Mouse (Mus musculus) spleen, adult 12 weeks (tissue): ENCODE data around the gene Fgf2.

ENCODE experiments used
- DNase-seq: peaks from one replicate; pipeline ENCODE4 v3.0.0; 2022; ENCODE audit warnings: low spot score

Fgf2 gene

DNA sequence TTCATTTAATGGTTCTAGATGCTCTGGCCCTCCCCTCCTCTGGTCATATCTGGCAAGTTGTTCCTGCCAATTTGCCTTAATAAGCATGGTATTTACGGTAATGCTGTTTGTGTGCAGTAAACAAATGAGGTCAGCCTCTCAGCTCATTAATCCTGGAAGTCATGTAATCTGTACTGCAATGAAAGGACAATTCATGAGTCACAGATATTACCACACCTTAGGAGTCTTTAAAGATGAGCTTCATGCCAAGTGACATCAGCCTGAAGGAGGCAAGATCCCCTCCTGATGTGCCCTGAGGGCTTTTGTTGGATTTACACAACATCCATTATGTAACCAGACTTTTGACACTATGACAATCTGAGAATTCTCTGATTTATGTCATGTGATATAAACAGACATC, 6.6 kb downstream of the Fgf2 start:
- no peak for DNase-seq

DNA sequence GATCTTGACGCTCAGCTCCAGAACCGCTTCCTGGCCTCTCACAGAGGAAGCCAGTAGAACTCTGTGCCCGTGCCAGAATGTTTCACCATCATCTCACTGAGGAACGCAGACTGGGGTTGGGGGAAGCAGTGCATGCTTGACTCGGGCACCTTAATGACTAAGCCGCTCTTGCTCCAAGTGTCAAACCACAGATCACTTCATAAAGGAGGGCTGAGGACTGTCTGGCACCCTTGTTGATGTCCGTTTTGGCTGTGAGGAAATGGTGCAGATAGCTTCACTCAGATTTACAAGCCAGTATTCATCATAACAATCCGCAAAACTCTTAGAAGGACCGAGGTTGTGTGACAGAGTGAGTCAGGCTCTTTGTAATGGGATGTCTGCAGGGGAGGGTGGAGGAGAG, 12.6 kb downstream of the Fgf2 start:
- no peak for DNase-seq

GRCm38 (mm10) chr3:37365144-37365543, 17.0 kb downstream of the Fgf2 start:
- DNase-seq = no peak

- DNase-seq = no peak
These were observed 17.8 kb downstream of the Fgf2 start for GRCm38 (mm10) chr3:37365976-37366375.

DNA sequence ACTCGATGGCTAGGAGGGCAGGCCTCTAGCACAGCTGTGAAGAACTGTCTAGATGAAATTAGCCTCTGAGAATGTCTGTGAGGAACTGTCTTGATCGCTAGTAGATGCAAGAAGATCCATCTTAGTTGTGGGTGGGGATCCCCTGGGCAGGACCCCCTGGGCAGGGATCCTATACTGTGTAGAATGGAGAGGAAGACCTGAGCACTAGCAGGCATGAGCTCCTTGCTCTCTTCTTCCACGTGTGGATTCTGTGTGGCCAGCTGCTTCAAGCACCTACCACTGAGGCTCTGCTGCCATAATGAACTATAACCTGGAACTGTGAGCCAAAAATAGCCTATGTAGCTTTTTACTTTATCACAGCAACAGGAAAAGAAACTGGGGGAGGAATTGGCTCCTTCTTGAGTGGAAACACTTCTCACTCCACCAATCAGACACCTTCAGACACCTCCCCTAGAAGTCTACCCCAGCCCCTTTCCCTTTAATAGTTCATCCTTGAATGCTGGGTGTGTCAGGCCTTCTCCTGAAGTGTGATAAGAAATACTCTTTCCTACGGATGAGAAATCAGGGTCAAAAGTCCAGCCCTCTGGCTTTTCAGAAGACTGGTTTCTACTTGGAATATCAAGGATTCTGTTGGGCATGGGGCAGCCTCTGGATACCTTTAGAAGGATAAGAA, 18.4 kb downstream of the Fgf2 start:
- DNase-seq = no peak

DNA sequence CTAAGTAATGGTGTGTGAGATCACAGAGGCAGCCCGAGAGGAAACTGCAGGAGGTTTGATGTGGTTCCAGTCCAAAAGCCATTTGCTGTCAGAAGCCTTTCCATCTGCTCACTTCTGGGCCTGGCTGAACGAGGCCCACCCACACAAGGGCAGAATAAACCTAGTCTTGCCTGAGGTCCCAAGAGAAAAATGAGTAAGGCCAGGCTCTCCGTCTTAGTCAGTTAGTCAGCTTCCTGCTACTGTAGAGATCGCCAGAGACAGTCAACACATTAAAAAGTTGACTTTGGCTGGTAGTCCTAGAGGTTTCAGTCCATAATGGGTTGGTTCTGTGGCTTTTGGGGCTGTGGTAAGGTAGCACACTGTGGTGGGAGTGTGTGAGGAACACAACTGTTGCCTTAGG, 22.3 kb downstream of the Fgf2 start:
- DNase-seq = no peak

DNA sequence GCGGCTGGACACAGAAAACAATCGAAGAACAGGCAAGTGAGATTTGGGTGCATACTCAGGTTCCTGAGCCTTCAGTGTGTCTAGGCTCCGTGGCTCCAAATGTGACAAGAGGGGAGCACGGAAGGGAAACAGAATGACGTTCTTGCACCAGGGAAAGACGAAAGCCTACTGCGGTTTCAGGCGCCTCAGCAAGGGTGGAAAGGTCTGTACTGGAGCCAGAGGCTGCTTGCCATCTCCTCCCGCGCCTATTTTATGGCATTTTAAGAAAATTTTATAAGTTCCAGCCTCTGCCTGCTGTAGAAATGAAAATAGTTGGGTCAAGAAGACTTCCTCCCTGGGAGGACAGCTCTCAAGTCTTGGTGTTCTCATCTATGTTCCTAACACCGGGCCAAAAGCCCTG, 25.6 kb downstream of the Fgf2 start:
- no peak for DNase-seq

DNA sequence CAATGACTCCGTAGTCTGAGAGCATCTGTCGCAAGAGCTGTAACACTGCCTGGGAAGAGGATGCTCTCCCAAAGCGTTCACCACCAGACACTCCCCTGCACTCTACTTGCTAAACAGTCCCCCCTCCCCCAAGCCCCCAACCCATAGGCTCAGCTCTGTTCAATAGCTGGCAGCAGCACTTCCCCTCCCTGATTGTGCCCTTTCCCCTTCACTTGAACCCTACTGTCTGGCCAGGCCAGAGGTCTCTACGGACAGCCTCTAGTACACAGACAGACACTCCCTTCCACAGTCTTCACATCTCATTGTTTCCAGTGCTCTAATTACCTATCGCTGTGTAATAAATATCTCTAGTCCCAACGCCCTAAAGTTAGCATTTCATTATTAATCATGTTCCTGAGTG, 29.8 kb downstream of the Fgf2 start:
- DNase-seq = no peak

- DNase-seq = no peak
These were observed 30.3 kb downstream of the Fgf2 start for GRCm38 (mm10) chr3:37378412-37378811.

DNA sequence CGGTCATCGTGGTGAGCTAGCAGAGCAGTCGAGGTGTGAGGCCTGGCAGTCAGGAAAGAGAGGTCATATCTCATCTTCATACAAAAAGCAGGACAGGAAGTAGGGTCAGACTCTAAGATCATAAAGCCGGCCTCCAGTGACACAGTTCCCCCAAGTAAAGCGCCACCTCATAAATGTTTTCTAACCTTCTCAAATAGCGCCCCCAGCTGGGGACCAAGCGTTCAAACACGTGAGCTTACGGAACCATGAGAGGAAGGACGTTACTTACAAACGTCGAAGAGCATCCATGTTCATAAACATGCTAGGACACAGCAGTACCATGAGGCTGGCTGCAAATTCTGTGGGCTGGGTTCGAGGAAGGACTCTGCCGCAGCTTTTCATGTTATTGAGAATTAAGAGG, 31.1 kb downstream of the Fgf2 start:
- DNase-seq = no peak

- DNase-seq = no peak
These were observed 32.1 kb downstream of the Fgf2 start for GRCm38 (mm10) chr3:37379930-37380881.

GRCm38 (mm10) chr3:37381457-37381856, 33.3 kb downstream of the Fgf2 start:
- DNase-seq = no peak

GRCm38 (mm10) chr3:37383096-37383765, 35.1 kb downstream of the Fgf2 start:
- no peak for DNase-seq

GRCm38 (mm10) chr3:37387310-37387709, 39.2 kb downstream of the Fgf2 start:
- DNase-seq = no peak

GRCm38 (mm10) chr3:37396930-37397608, 48.9 kb downstream of the Fgf2 start:
- no peak for DNase-seq

GRCm38 (mm10) chr3:37397646-37398045, 49.5 kb downstream of the Fgf2 start:
- DNase-seq = no peak

DNA sequence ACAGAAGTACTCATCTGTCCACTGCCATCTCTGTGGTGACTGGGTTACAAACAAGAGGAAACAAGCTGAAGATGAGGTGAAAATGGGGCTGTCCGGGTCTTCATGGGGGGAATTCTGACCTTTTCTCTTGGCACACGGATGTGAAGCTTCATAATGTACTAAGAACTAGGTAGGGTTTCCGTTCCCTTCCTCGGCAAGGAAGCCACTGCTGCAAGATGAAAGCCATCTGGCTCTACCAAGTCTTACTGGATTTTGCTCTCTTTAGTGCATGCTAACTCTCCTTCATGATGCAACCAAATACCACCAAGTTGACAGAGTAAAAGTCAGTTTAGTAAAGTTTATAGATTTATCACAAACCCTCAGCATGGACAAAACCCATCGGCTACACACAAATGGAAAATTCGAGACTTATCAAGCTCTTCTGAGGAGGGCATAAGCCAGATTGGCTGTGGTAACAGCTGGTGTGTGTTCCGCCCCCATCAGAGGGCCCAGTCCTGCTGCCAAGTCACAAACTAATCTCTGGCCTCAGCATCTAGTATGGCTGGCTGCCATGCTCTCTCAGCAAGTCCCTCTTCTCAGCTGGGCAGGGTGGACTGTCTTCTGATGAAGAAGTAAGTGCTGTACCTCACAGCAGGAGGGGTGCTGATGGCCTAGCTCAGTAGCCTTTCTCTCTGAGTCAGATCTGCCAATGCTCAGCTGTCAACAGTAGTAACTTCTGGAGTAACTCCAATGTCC, 50.7 kb downstream of the Fgf2 start:
- DNase-seq = no peak

GRCm38 (mm10) chr3:37401729-37402610, 53.8 kb downstream of the Fgf2 start:
- no peak for DNase-seq

GRCm38 (mm10) chr3:37407598-37407997, 59.5 kb downstream of the Fgf2 start:
- DNase-seq = no peak

DNA sequence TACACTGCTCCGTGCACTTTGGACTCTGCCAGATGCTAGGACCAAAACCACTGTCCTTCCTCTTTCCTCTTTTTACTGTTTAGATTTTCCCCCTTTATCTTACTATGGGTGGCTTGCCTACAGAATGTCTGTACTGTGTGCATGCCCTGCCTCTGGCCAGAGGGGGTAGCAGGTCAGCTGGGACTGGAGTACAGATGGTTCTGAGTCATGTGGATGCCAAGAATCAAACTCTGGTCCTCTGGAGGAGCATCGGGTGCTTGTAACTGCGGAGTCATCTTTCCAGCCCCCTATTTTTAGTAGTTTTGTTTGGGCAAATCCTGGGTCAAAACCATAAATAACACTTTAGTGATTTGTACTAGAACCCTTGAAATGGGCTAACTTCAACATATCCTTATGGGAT, 65.3 kb downstream of the Fgf2 start:
- no peak for DNase-seq
